Mouse (Mus musculus) ovary, postnatal 14 days (tissue): ENCODE data around the gene Wdfy3.
"Not testable (repeated sequence)": the region's sequence is repeated elsewhere in the genome, so short reads cannot be mapped to it uniquely, and the experiment has no call there.

ENCODE experiments used
- DNase-seq: peaks from one replicate; pipeline ENCODE4 v3.0.0; 2022; ENCODE audit warnings: low spot score

The Wdfy3 gene

DNA sequence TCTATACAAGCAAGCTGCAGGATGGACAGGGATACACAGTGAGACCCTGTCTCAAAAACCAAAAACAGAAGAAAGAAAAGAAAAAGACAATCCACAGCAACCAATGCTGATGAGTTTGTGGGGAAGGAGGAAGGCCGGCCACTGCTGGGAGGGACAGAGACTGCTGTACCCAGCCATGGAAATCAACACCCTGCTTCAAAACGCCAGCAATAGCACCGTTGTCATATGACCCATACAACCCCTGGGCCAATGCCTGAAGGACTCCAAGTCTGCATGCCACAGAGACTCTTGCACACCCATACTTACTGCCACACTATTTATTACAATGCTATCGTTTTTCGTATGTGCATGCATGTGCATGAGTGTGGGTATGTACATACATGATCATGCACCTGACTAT lies 124.0 kb downstream of the Wdfy3 start:
- DNase-seq, result no peak

DNA sequence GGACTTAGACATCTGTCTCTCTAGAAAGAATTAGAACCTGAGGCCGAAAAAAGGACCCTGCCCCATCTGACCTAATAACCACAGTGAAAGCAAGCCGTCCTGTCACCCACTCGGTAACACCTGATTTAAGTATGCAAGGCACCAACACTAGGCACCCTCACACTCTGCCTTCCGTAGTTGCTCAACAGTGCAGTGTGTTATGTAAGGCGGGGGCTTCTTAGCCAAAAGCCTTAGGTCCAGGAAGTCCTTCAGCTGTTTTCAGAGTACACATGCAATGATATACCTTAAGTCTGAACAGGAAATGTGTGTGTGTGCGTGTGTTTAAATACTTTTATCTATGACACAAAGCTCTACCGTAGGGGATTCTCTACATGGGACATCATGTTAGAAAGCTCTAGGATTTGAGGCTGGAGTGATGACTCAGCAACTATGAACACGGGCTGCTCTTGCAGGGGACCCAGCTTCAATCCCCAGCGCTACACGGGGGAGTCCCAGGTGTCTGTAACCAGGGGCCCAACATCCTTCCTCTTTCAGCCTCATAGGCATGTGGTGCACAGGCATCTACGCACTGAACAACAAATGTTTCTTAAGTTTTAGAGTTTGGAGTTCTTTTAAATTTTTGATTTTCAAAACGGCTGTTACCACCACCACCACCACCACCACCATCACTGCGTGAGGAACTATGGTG lies 131.7 kb downstream of the Wdfy3 start:
- no peak for DNase-seq

DNA sequence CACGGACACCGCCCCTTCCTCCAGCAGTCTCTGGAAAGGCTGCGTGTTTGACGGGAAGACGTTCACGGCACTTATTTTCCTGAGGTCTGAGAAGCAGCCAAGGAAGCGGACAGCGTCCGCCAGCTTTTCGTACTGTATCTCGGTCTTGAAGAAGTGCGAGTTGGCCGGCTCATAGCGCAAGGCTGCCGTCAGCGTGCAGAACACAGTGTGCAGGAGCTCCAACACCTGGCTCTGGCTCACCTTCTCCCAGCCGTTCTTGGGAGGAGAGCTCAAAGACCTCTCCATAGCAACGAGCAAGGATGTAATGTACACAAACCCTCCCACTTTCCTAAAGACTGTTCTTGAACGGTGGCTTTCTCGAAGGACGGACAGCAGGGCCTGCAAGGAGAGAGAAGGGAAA lies 132.4 kb downstream of the Wdfy3 start:
- no peak for DNase-seq

DNA sequence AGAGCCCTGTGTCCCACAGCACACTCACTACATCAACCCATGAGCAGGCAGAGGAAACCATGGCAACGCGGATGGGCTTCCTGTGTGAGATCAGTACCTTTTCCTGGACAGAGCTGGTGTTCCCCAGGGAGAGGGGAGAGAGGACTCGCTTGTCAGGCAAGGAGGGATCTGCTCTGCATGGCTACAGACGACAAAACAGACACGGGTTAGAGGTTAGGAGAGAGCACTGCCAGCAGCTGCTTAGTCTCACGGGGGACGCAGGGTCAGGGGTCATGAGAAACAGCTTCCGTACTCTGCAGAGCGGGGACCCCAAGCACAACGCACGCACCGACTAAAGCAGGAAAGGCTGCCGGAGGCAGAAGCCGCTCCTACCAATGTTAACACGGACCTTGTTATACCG lies 133.8 kb downstream of the Wdfy3 start:
- DNase-seq, result no peak

GRCm38 (mm10) chr5:101934629-101935028 lies 135.1 kb downstream of the Wdfy3 start:
- no peak for DNase-seq

- no peak for DNase-seq
These were observed 136.5 kb downstream of the Wdfy3 start for GRCm38 (mm10) chr5:101932971-101933810.

- no peak for DNase-seq
These were observed 137.7 kb downstream of the Wdfy3 start for GRCm38 (mm10) chr5:101931997-101932396.

- DNase-seq, result no peak
These were observed 143.4 kb downstream of the Wdfy3 start for GRCm38 (mm10) chr5:101926311-101926710.

DNA sequence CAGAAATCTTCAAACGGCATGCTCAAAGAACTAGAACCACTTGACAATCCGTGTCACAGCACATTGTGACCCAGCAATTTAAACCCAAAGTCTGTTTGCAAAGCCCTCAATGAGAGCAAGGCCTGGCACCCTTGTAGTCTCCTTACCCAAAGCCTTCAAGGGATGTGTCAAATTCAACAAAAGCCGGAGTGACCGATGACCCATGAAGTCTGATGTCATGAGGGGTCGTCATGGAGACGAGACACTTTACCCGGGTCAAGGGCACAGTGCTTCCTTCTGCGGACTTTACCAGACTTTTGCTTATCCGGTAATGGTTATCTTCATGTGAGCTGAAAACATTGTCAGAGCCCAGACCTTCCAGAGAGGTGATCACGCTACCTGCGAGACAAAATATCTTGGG lies 146.0 kb downstream of the Wdfy3 start:
- DNase-seq, result no peak

DNA sequence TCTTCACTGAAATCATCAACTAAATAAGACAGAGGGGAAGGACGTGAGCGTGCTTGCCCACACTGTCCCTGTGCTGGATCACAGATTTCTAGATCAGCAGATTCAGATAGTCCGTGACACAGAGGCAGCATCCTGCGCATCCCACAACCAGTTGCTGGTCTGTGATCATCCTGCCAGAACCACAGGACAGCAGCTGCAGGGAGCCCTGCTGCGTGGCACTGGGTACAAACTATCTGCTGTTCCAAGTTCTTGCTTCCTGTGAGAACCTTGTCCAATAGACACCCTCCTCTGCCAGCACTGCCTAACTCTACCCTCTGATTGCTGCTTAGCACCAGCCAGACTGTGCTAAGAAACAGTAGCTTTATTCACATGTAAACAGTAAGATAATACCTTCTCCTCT lies 150.2 kb downstream of the Wdfy3 start:
- no peak for DNase-seq

DNA sequence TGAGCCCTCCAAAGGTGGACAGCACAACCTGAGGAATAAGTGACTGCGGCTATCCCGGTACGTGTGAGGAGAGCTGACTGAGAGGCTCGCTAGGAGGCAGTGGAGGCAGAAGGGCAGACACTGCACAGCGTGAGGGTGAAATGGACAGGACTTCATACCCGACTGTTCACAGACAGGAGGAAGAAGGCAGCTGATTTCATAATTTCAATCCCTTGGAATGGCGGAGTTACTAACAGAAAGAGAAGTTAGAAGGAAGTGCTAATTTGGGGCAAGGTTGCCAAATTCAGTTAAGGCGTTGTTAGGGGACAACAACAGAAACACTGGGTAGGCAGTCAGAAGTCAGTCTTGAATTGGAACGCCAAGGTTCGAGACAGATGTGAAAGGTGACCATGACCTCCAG lies 160.3 kb downstream of the Wdfy3 start:
- DNase-seq, result no peak

DNA sequence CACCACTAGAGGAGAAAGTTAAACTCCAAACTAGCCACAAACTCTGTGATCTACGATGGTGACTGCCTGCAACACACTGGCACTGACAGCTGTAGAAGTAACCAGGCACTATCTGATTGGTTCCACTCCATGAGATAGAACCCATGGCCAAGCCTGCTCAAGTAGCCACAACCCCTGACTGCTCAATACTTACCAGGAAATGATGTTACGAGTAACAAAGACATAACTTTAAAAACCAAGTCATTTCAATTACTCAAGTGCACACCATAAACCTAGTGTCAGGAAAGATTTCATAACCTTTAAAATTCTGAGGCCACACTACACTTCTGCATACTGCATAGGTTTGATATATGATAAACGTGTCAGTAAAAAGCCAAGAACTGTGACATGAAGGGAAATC lies 164.1 kb downstream of the Wdfy3 start:
- DNase-seq, result no peak

- not testable (repeated sequence) for DNase-seq
These were observed 164.9 kb downstream of the Wdfy3 start for GRCm38 (mm10) chr5:101904841-101905240.

DNA sequence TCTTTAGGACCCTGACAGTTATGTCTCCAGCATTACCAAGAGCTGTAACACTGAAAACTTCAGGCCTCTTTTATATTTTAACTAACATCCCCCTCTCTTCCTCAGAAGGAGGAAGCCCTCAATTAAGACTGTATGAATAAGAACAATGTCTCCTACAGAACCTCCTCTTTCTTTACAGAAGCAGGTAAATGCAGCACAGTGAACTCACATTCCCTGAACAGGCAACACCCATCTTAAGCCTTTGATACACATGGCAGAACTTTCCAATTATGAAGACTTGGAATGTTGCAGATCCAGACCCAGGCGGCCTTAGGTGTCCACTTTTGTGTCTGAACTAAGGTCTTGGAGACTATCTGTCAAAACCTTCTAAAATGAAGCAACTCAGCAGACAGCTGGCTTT lies 167.0 kb downstream of the Wdfy3 start:
- no peak for DNase-seq

DNA sequence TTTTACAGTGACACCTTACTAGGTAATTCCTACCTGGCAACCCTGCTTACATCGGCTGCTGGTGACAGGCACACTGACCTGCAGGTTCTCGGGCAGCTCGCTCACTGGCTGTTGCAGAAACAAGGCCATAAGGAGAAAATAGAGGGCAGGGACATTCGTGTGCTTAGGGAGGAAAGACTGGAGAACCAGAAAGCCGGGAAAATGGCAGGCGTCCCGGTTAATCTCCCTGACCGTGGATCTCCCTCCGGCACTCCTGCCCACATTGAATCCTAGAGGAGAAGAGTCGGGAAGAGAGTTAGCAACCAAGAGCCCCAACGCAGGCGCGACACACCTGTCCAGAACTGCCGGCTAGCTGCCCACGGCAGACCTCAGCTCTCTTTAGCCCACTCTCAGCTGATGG lies 169.7 kb downstream of the Wdfy3 start:
- DNase-seq, result no peak

DNA sequence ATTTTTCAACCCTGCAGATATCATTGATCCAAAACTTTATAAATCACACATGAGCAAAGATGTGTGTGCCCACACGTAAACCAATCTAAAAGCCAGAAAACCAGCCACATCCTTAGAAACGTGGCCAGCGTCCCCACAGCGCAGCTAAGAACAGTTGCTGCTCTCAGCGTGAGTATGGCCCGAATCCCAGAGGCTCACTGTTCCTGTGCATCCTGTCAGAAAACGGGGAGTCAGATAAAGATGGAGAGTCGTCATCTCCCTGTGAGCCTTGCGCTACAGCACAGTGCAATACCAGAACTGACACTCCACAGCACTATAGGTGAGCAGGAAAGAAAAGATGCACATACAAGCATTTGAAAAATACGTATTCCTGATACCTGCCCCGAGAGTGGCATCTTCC lies 172.9 kb downstream of the Wdfy3 start:
- DNase-seq, result no peak

- no peak for DNase-seq
These were observed 173.7 kb downstream of the Wdfy3 start for GRCm38 (mm10) chr5:101895717-101896645.

DNA sequence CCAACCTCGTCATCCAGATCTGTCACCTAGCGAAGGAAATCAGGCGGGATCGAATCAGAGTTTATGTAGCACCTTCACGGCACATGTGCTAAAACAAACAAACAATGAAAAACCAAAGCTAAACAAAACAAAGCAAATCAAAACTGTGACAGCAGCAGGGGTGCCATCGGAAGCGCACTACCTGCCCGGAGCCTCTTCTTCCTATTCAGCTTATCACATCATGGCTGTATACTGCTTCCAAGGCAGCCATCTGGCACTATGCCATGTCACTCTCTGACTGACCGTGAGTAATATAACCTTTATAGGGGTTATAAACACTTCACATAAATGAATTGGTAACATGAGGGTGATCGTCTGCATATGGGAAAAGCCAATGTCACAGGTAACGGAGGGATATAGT lies 174.6 kb downstream of the Wdfy3 start:
- DNase-seq, result no peak

DNA sequence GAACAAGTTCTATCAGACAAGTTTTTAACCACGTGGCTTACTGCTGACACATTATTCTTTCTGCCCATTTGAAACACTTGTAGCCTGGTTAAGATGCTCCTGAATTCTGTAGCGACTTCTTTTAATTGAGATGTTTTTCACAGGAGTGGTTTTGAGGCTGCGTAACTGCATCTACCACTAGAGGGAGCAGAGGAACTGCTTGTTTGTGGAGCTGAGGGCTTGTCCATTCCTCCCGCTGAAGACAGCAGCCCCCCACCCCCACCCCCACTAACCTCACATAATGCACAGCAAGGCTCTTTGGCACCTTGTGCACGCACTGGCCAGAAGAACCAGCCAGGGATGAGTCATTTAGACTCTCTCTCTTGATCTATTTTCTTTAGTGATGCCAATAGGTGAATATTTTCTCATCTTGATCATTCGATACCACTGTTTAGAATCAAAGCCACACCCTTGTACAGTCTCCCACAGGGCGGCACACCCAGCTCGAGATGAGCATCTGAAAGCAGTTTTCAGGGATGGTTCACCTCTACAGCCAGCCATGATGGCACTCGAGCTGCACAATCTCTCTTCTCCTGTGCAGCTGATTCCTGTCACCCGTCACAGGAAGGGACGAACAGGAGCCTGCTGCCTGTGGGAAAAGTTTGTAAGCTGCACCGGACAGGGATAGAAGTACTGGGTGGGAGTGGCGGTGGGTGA lies 175.8 kb downstream of the Wdfy3 start:
- DNase-seq, result no peak

GRCm38 (mm10) chr5:101891694-101892416 lies 177.9 kb downstream of the Wdfy3 start:
- no peak for DNase-seq

- DNase-seq, result no peak
These were observed 181.7 kb downstream of the Wdfy3 start for GRCm38 (mm10) chr5:101887989-101888388.
